Mouse (Mus musculus) kidney, embryonic 15.5 days (tissue): Measurements from ENCODE around the gene Borcs8. TPM values are rescaled to one million over a fixed set of nuclear protein-coding genes. Genes with fewer than 3 reads are reported as not detected.

ENCODE experiments used
- ATAC-seq: fragments of 200-750 bp; cut with Nextera tagmentation; replicated peaks from 2 replicates; pipeline ENCODE4 v1.8.0; 2017; ENCODE audit warnings: moderate TSS enrichment; ENCODE audit not compliant: low FRiP score
- H3K27ac ChIP-seq: fragments of 300-500 bp; sonication (generic); 2 replicates; pipeline ENCODE4 v1.5.1; 2015; ENCODE audit warnings: mild to moderate bottlenecking, inconsistent platforms
- H3K27me3 ChIP-seq: fragments of 300-500 bp; sonication (generic); 2 replicates; pipeline ENCODE4 v1.6.1; 2015; ENCODE audit warnings: inconsistent platforms
- H3K36me3 ChIP-seq: fragments of 300-500 bp; sonication (generic); 2 replicates; pipeline ENCODE4 v1.6.1; 2015; ENCODE audit warnings: inconsistent platforms
- H3K4me1 ChIP-seq: fragments of 300-500 bp; sonication (generic); 2 replicates; pipeline ENCODE4 v1.6.1; 2015; ENCODE audit warnings: inconsistent platforms
- H3K4me2 ChIP-seq: fragments of 300-500 bp; sonication (generic); 2 replicates; pipeline ENCODE4 v1.6.1; 2015; ENCODE audit warnings: moderate library complexity, mild to moderate bottlenecking, inconsistent platforms
- H3K4me3 ChIP-seq: fragments of 300-500 bp; sonication (generic); replicated peaks from 2 replicates; pipeline ENCODE4 v1.5.1; 2015; ENCODE audit warnings: mild to moderate bottlenecking, inconsistent platforms
- H3K9ac ChIP-seq: fragments of 300-500 bp; sonication (generic); 2 replicates; pipeline ENCODE4 v1.6.1; 2015; ENCODE audit warnings: mild to moderate bottlenecking, inconsistent platforms
- H3K9me3 ChIP-seq: fragments of 300-500 bp; sonication (generic); replicated peaks from 2 replicates; pipeline ENCODE4 v1.6.1; 2016; ENCODE audit warnings: inconsistent platforms
- WGBS: fragments of 180-500 bp; shearing (Covaris S2); methylation state at CpG from one replicate; pipeline ENCODE4 v1.1.7; 2015; ENCODE audit warnings: mixed read lengths; 5-methylcytosine and 5-hydroxymethylcytosine counted together
- polyA plus RNA-seq: library from polyadenylated mRNA; unstranded; fragments of >200 nt; fragmentation: Nextera tagmentation; extraction: Ambion mirVana; gene quantifications from 2 replicates; pipeline ENCODE4 v1.2.1, GENCODE M21; 2015

Gene Borcs8
- polyA plus RNA-seq, 1 experiment from 2014 or later = 47.8 TPM

DNA sequence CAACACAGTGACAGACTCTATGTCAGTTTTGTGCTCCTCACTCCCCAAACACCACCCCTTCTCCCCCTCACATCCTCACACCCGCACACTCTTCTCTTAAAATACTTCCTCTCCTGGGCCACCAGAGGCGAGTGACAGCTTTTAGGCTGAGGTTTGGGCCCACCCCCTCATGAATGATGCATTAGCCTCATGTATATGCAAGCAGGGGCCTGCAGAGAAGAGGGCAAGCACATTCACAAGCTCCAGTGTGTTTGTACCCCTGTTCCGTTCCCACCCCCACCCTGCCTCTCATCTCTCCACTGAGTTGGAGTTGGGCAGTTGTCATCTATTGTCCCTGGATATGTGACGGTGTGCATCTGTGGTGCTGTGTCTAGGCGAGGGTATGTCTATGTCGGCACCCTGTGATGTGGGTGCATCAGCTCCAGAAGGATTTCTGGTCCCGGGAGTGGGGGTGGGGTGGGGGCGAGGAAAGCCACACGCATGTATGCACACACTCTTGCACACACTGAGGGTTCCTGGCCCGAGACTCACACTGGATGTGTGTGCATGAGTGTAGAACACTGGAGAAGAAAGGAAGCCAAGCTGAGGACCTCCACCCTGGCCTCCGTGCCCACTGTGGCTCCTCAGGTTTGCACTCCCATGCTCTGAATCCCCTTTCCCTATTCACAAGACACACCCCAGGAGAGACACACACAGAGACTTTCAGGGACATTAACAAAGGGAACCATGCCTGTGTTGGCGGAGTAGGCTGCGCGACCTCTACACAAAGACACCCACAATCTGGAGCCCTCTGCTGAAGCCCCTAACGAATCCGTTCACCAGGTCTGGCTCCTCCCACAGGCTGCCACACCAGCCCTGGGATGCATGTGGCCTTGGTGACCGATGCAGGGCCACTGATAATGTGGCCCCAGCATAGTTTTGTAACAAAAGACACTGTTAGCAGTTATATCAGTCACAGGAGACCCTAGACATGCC is 20.3 kb upstream of the Borcs8 start:
- Histone ChIP-seq H3K27me3 (peaks cover 89% of the 10 kb centered on the region), H3K9me3 (no peaks in the 10 kb centered on the region), H3K36me3 (no peaks in the 10 kb centered on the region), H3K4me3 (no peak overlapping the region), H3K27ac (no peak overlapping the region), H3K4me2 (no peak overlapping the region), H3K9ac (no peak overlapping the region), H3K4me1 (peaks cover 7% of the 10 kb centered on the region)
- WGBS = 15% methylated on average over 17 of the region's 17 CpGs
- no peak for ATAC-seq

DNA sequence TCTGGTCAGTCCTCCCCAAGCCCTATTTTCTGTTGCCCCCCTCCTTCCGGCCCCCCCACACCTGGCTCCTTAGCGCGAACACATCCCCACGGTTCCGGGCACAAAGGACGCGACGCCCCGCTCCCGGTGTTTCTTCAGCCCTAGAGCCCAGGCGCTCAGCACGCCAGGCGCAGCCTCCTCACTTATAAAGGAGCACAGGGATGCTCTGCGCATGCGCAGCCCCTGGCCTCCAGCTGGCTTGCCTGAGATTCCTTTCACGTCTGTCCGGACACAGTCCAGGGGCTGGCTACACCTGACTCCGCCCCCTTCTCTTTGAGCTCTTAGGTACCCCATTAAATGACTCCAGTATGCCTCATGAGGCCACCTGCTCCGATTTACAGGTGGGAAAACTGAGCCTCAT is 18.6 kb upstream of the Borcs8 start, which contains the start of gene Ncan:
Ncan (minus strand) TSS at position 207 of the 400 bp plus-strand sequence.
- Histone ChIP-seq H3K36me3 (no peaks in the 10 kb centered on the region), H3K27ac (no peak within 1 kb of the TSS), H3K9ac (no peak within 1 kb of the TSS), H3K4me2 (peak within 1 kb of the TSS; percentile 51), H3K9me3 (no peaks in the 10 kb centered on the region), H3K4me1 (peaks cover 7% of the 10 kb centered on the region), H3K27me3 (peaks cover 81% of the 10 kb centered on the region), H3K4me3 (0 out of 2 replicates have a peak within 1 kb of the TSS, but pooled peaks have one; percentile 12)
- ATAC-seq = peak; percentile 81
- WGBS = 2% methylated on average over 19 of the region's 19 CpGs

- WGBS = 52% methylated on average over 2 of the region's 2 CpGs
- no peak overlapping the region for H3K9ac ChIP-seq
- peaks cover 60% of the 10 kb centered on the region for H3K27me3 ChIP-seq
- no peak overlapping the region for H3K4me2 ChIP-seq
- no peak for ATAC-seq
- peaks cover 7% of the 10 kb centered on the region for H3K4me1 ChIP-seq
- no peak overlapping the region for H3K27ac ChIP-seq
- no peaks in the 10 kb centered on the region for H3K9me3 ChIP-seq
- H3K36me3 ChIP-seq = no peaks in the 10 kb centered on the region
- H3K4me3 ChIP-seq = no peak overlapping the region
Measured at GRCm38 (mm10) chr8:70122863-70123262, 16.4 kb upstream of the Borcs8 start.

DNA sequence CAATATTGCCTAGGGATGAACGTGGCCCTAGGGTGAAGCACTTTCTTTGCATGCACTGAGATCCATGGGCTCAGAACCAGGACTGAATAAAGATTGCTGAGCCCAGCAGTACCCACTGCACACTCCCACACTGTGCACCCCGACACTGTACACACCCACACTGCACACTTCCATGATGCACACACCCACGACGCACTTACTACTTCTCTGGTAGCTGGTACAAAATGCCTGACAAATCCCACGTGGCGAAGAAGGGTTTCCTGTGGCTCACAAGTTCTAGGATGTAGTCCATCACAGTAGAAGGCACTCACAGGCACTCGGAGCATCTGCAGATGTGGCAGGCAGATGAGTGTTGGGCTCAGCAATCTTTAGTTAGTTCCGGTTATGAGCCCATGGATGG is 14.3 kb upstream of the Borcs8 start:
- no peak overlapping the region for H3K27ac ChIP-seq
- H3K36me3 ChIP-seq = no peaks in the 10 kb centered on the region
- no peaks in the 10 kb centered on the region for H3K9me3 ChIP-seq
- no peak overlapping the region for H3K4me2 ChIP-seq
- peaks cover 38% of the 10 kb centered on the region for H3K27me3 ChIP-seq
- H3K4me1 ChIP-seq = peaks cover 14% of the 10 kb centered on the region
- no peak overlapping the region for H3K9ac ChIP-seq
- ATAC-seq = no peak
- 62% methylated on average over 8 of the region's 8 CpGs for WGBS
- H3K4me3 ChIP-seq = no peak overlapping the region

- peaks cover 12% of the 10 kb centered on the region for H3K36me3 ChIP-seq
- peaks cover 22% of the 10 kb centered on the region for H3K4me1 ChIP-seq
- no peaks in the 10 kb centered on the region for H3K9me3 ChIP-seq
- H3K27me3 ChIP-seq = peaks cover 14% of the 10 kb centered on the region
- no peak overlapping the region for H3K4me2 ChIP-seq
- ATAC-seq = no peak
- no peak overlapping the region for H3K27ac ChIP-seq
- WGBS = 72% methylated on average over 3 of the region's 3 CpGs
- H3K4me3 ChIP-seq = no peak overlapping the region
- H3K9ac ChIP-seq = no peak overlapping the region
Measured at GRCm38 (mm10) chr8:70128435-70128834, 10.9 kb upstream of the Borcs8 start.

DNA sequence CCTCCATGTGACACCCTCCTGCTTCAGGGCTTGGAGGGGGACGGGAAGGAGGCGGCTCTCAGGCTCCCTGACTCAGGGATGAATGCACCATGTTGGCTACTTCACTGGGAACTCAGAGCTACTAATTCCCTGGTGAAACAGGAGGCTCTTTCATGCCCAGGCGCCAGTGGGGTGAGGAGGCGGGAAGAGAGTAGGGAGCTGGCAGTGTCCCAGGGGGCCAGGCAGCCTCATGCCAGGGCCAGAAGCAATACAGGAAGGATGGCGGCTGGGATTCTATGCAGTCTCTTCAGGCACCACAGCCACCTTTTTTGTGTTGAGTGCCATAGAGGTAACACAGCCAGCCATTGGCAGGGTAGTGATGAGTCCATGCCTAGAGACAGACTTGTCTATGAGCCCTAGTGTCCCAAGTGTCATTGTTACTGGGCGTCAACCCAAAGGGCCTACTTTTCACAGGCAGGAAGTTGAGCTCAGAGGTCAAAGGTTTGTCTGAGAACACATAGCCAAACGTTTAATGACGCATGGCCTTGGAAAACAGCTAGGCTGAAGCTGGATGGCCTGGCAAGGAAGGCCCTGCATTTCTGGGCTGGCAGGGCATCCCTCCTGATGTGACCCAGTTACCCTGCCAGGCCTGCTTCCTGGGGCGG is 9.9 kb upstream of the Borcs8 start:
- Histone ChIP-seq H3K36me3 (peaks cover 22% of the 10 kb centered on the region), H3K9me3 (no peaks in the 10 kb centered on the region), H3K9ac (no peak overlapping the region), H3K4me2 (no peak overlapping the region), H3K4me1 (peaks cover 22% of the 10 kb centered on the region), H3K4me3 (no peak overlapping the region), H3K27ac (no peak overlapping the region), H3K27me3 (peaks cover 9% of the 10 kb centered on the region)
- ATAC-seq = no peak
- WGBS = 55% methylated on average over 9 of the region's 9 CpGs

DNA sequence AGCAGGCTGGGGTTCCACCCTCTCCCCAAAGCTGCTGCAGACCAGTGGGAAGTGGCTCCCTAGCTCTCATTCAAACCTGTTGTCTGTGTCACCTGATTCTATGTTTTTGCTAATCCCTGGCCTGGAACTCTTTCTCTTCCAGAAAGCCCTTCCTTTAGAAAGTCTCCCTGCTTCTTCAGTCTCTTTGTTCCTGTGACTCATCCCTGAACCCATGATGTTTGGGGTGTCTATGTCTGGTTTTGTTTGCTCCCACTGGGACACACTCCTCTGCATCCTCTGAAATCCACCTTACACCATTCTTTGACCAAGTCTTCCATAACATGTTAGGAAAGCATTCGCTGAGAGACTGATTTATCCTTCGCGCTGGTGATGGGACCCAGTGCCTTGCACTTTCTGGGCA is 9.2 kb upstream of the Borcs8 start:
- H3K27me3 ChIP-seq = peaks cover 6% of the 10 kb centered on the region
- no peak overlapping the region for H3K9ac ChIP-seq
- H3K9me3 ChIP-seq = no peaks in the 10 kb centered on the region
- WGBS = 84% methylated on average over 3 of the region's 3 CpGs
- H3K4me3 ChIP-seq = no peak overlapping the region
- H3K36me3 ChIP-seq = peaks cover 28% of the 10 kb centered on the region
- no peak for ATAC-seq
- peaks cover 22% of the 10 kb centered on the region for H3K4me1 ChIP-seq
- no peak overlapping the region for H3K27ac ChIP-seq
- H3K4me2 ChIP-seq = no peak overlapping the region

GRCm38 (mm10) chr8:70131166-70131883 is 8.0 kb upstream of the Borcs8 start, which contains the start of gene Nr2c2ap:
Gene Nr2c2ap, plus strand, starts transcription at chr8:70131333.
- WGBS = 1% methylated on average over 37 of the region's 37 CpGs
- Histone ChIP-seq H3K9ac (peak within 1 kb of the TSS; percentile 78), H3K4me3 (peak within 1 kb of the TSS; percentile 89), H3K4me2 (peak within 1 kb of the TSS; percentile 90), H3K36me3 (peaks cover 41% of the 10 kb centered on the region), H3K27me3 (no peaks in the 10 kb centered on the region), H3K27ac (peak within 1 kb of the TSS; percentile 45), H3K4me1 (peaks cover 22% of the 10 kb centered on the region), H3K9me3 (no peaks in the 10 kb centered on the region)
- peak; percentile 78 for ATAC-seq

GRCm38 (mm10) chr8:70134086-70134485 is 5.2 kb upstream of the Borcs8 start:
- H3K36me3 ChIP-seq = peaks cover 54% of the 10 kb centered on the region
- H3K4me1 ChIP-seq = peaks cover 32% of the 10 kb centered on the region
- H3K4me2 ChIP-seq = no peak overlapping the region
- WGBS = 91% methylated on average over 5 of the region's 5 CpGs
- no peak overlapping the region for H3K4me3 ChIP-seq
- ATAC-seq = no peak
- no peaks in the 10 kb centered on the region for H3K9me3 ChIP-seq
- H3K27ac ChIP-seq = no peak overlapping the region
- no peaks in the 10 kb centered on the region for H3K27me3 ChIP-seq
- no peak overlapping the region for H3K9ac ChIP-seq

DNA sequence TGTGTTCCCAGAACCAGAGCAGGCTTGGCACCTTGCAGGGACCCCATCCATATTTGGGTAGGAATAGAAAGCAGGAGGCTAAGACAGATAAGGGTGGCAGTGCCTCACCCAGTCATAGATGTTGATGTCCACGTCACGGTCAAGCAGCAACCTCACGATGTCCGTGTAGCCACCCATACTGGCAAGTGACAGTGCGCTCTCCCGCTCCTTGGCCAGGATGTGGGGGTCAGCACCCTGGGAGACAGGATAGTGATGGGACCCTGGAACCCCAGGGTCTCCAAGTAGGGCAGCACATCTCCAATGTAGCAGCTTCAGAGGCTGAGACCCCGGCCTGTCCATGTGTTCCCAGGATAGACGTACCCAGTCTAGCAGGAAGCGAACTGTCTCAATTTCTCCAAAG is 4.4 kb upstream of the Borcs8 start:
- WGBS = 92% methylated on average over 9 of the region's 9 CpGs
- Histone ChIP-seq H3K9me3 (no peaks in the 10 kb centered on the region), H3K36me3 (peaks cover 54% of the 10 kb centered on the region), H3K27ac (no peak overlapping the region), H3K4me3 (no peak overlapping the region), H3K4me1 (peaks cover 24% of the 10 kb centered on the region), H3K9ac (no peak overlapping the region), H3K4me2 (no peak overlapping the region), H3K27me3 (no peaks in the 10 kb centered on the region)
- no peak for ATAC-seq

DNA sequence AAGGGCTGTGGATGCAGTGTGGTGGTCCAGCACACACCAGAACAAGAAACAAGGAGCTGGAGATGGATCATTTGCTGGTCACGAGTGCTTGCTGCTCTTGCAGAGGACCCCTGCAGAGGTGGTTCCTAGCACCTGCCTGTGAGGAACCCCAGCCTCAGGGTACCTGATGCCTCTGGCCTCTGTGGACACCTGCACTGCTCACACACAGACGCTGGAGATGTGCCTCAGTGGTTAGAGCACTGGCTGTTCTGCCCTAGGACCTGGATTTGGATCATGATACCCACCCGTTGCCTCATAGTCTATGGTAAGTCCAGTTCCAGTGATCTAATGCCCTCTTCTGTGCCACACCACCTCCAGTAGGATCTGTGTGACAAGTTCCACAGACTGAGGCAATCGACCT is 2.7 kb upstream of the Borcs8 start:
- H3K27ac ChIP-seq = no peak overlapping the region
- no peak overlapping the region for H3K9ac ChIP-seq
- no peak overlapping the region for H3K4me3 ChIP-seq
- H3K9me3 ChIP-seq = no peaks in the 10 kb centered on the region
- H3K36me3 ChIP-seq = peaks cover 54% of the 10 kb centered on the region
- no peak overlapping the region for H3K4me2 ChIP-seq
- peaks cover 29% of the 10 kb centered on the region for H3K4me1 ChIP-seq
- no peaks in the 10 kb centered on the region for H3K27me3 ChIP-seq
- ATAC-seq = no peak
- 89% methylated on average over 4 of the region's 4 CpGs for WGBS
